Mouse (Mus musculus) urinary bladder, postnatal 4 days (tissue): ENCODE measurements around the gene Trabd2b.

Experiments used
- DNase-seq, 2 experiments: peaks; one replicate each; pipeline ENCODE4 v3.0.0; 2021 to 2022; ENCODE audit warnings: low spot score in 2 of 2

Trabd2b gene

DNA sequence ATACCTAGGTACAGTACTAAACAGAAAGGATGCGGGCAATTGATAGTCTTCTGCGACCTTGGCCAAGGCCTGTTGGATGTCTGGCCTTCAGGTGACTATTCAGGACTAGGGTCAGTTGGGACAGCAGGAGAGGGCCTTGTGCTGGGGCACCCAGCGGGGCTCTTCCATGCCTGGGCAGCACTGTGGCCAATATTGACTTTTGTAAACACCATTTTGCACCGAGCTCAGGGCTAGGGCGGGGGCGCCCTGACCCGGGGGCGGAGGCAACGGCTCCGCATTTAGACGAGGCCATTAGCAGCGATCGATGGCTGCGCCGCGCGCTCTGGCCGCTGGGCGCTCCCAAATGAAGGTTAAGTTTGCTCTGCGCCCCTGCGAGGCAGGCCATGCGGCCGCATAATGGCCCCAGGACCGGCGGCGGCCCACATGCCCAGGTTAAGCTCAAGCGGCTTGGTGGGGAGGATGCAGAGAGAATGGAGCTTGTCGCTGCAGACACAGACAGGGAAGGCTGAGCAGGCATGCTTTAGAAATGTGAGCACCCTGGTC is 242.1 kb downstream of the Trabd2b start:
- DNase-seq = no peak

DNA sequence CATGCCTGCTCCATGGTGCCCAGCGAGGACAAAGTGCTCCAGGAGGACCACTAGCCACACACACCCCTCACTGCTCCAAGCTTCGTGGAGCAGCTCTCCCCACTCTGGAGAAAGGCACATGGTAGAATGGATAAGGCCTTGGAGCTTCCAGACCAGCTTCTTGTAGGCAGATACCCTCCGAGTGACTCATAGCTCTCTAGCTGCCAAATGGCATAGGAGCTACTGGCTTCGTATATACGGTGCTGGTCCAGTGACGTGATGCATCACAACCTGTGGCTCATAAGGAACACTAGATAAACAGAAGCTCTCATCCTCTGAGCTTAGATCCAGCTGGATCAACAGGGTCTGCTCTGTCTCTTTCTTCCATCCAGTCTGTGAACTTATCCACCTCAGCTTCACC is 244.0 kb downstream of the Trabd2b start:
- DNase-seq = no peak

DNA sequence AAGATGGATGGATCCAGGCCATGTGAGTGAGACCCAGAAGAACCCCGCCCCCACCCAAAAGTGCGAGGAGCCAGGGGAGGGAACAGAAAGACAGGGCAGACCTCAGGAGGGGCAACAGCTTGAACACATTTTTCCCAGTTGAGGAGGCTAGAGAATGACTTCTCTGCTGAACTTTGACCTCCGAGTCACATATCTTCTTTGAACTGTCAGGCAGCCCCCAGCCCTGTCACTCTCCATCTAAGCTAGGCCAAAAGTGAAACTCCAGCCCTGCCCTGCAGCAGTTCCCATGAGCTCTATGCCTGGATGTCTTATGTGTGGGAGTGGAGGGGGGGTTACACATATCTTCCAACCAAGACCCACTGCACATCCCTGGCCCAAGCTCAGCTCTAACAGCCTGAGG is 244.5 kb downstream of the Trabd2b start:
- DNase-seq = no peak

DNA sequence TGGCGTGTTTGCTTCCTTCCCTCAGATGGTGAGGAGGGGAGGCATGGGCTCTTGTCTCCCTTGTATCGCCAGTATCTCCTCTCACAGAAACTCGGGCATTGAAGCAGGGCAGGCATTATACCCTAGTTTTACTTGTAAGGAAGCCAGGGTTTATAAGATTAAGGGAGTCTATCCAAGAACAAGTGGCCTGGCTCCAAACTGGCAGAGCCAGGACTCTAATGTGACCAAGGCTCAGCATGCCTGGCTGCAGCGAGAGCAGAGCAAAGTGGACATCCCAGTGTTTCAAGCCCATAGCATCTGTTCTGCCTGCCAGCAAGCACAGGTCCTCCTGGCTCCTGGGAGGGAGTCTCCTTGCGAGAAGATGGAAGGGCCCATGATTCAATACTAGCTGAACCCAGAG is 245.1 kb downstream of the Trabd2b start:
- no peak for DNase-seq

DNA sequence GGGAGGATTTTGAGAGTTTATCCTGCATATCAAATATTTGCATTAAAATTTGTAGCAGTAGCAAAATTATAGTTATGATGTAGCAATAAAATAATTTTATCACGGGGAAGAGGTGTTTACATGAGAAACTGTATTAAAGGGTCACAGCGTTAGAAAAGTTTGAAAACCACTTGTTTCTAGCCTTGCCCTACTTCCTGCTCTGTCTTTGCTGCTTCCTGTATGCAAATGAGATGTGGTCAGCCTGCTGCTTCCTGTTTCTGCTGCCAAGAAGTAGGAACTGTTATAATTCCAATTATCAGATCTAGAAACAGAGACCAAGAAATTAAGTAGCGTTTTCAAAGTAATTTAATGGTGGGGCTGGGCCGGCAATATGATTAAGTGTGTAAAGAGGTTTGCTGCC is 245.9 kb downstream of the Trabd2b start:
- no peak for DNase-seq

DNA sequence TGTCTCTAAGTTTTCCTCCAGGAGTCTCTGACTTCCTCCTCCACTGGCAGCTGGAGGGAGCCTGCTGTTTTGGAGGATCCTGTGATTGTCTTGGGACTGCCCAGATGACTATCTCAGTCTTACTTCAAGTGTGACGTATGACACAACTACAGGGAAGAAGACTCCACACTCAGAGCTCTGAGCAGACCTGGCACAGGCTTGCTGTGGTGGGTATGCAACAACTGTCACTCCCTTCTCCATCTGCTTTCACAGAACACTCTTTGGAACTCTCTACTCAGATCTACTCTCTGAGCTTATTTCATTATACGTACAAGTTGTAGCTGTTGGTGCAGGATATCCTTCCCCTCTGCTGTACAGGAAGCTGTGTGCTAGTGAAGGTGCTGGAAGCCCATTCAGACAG is 251.4 kb downstream of the Trabd2b start:
- DNase-seq = no peak

DNA sequence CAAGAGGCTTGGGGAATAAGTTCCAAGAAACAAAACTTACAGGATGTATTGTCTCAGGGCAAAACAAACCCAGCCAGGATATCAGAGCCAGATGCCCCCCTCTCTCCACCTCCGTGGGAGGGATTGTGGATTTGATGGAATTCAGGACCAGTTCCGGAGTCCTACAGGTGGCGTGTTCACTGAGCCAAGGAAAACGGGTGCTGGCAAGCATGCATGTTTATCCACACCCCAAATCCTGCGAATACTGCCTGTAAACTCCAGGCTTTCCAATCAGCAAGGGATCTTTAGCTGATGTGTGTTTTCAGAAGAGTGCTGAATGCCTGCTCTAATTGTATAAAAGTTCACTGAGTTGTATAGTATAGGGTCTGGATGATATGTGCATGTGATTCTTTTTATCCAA is 253.4 kb downstream of the Trabd2b start:
- DNase-seq = no peak

DNA sequence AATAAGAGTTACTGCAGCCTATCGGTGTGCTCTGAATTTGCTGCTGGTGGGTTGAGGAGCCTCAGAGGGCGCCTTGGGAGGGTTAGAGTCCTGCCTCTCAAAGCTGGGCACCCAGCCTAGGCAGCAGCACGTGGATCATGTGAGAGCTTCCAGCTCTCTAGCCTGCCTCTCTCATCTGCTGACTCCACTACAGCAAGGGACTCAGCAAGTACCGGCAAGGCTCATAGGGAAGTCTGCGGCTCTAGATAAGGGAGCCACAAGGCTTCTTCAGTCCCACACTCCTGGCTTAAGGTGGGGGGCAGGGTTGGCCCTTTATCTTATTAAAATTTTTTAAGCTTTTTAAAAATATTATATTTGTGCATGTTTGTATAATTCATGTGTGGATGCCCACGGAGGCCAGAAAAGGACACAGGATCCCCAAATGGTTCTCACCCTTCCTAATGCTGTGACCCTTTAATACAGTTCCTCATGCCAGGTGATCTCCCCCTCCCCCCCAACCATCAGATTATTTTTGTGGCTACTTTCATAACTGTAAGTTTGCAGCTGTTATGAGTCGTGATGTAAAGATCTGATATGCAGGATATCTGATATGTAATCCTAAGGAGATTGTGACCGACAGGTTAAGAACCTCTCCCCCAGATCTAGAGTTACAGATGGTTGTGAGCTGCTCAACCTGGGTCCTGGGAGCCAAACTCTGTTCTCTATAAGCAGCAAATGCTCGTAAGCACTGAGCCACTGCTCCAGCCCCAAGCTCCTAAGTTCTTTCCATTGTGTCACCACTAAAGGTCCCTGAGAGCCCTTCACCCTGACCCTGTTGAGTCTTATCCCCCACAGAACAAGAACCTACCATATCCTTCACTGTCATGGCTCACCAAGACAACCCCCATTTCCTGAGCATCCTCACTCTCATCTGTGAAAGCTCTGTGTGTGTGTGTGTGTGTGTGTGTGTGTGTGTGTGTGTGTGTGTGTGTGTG is 257.8 kb downstream of the Trabd2b start:
- no peak for DNase-seq
